Mouse (Mus musculus): Measurements from ENCODE around the gene Hspbp1.
A peak's percentile ranks its signal among the peaks of the same experiment; 100 is the strongest.

The Hspbp1 gene

GRCm38 (mm10) chr7:4684632-4685417 is at the start of gene Hspbp1:
Gene Hspbp1, minus strand, starts transcription at chr7:4685068.
- peak; percentile 95 for DNase-seq

- no peak for DNase-seq
Measured at GRCm38 (mm10) chr7:4732968-4733392, 48.1 kb upstream of the Hspbp1 start.

GRCm38 (mm10) chr7:4731090-4731489 is 46.2 kb upstream of the Hspbp1 start:
- no peak for DNase-seq

GRCm38 (mm10) chr7:4725169-4725568 is 40.3 kb upstream of the Hspbp1 start, which contains the start of gene Tmem150b:
Gene Tmem150b, minus strand, starts transcription at chr7:4725249.
- no peak for DNase-seq

- DNase-seq = no peak
Measured at GRCm38 (mm10) chr7:4724359-4724758, 39.5 kb upstream of the Hspbp1 start.

- DNase-seq = no peak
Measured at GRCm38 (mm10) chr7:4723508-4723907, 38.6 kb upstream of the Hspbp1 start.

- DNase-seq = no peak
Measured at GRCm38 (mm10) chr7:4719276-4719675, 34.4 kb upstream of the Hspbp1 start.

GRCm38 (mm10) chr7:4716955-4717354 is 32.1 kb upstream of the Hspbp1 start:
- no peak for DNase-seq

- DNase-seq = no peak
Measured at GRCm38 (mm10) chr7:4712594-4712993, 27.7 kb upstream of the Hspbp1 start.

- DNase-seq = no peak
Measured at GRCm38 (mm10) chr7:4705098-4705497, 20.2 kb upstream of the Hspbp1 start.

- no peak for DNase-seq
Measured at GRCm38 (mm10) chr7:4703195-4703594, 18.3 kb upstream of the Hspbp1 start.

DNA sequence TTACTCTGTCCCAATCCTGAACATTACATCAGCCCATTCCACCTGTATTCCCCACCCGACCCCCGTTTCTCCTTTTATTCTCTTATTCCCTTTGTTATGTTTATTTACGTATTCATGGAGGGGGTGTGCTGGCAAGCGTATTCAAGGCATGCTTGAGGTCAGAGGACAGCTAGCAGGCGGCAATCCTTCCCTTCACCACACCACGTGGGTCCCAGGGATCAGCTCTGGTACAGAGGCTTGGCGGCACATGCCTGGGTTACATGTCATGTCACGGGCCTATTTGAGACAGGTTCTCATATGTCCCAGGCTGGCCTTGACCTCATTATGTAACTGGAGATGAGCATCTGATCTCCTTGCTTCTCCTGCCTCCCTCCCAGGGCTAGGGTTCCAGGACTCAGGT is 17.5 kb upstream of the Hspbp1 start:
- DNase-seq = no peak

- DNase-seq = no peak
Measured at GRCm38 (mm10) chr7:4693004-4693403, 8.1 kb upstream of the Hspbp1 start.

- DNase-seq = peak; percentile 66
Measured at GRCm38 (mm10) chr7:4690951-4691653, 6.2 kb upstream of the Hspbp1 start.

DNA sequence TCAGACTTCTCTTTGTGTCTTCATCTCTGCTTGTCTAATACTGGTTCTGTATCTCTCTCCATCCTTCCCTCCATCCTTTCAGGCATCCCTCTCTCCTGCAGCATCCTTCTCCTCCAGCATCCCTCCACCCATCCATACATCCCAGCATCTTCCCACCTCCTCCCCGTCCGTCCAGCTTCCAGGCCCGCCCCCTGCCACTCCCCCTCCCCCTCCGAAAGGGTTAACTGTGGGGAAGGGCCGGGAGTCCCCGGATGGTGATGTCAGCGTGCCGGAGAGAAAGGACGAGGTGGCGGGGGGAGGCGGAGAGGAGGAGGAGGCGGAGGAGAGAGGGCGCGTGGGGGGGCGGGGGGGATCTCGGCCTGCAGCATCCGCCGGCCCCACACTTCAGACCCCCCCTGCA is 5.5 kb upstream of the Hspbp1 start, which contains the start of gene Brsk1:
Gene Brsk1, plus strand, starts transcription at position 218 of the 400 bp plus-strand sequence.
- DNase-seq = peak; percentile 89

DNA sequence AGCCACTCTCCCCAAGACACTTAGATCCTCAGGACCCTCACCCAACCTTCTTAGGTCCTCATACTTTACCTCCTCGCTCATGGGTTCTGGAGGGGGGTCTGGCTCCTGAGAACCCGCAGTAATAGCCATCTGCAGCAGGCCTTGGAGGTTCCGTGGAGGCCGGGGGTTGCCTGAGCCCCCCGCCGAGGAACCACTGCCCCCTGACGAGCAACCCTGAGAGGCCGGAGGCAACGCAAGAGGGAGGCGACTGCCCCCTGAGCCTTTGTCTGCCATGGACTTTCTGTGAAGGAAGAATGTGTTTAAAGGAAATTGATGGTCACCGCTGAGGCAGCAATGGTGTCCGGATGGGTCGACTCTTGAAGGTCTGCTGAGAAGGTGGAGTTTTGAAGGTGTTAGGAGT is 665 bp downstream of the Hspbp1 start:
- peak; percentile 60 for DNase-seq

DNA sequence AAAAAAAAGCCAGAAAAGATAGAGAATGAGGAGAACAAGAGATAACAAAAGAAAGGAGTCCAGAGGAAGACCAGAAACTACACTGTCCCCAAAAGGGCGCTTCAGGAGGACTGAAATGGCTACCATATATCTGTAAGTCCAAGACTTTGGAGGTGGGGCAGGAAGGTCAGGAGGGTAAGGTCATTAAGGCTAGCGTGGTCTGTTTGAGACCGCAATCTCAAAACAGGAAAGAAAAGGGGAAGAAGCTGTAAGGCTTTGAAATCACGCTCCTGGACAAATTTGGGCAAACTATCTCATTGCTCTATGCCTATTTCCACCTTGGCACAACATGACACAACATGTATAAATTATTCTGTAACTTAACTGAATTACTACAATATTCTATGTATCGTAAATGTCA is 1.6 kb downstream of the Hspbp1 start:
- no peak for DNase-seq

- no peak for DNase-seq
Measured at GRCm38 (mm10) chr7:4675200-4675599, 9.7 kb downstream of the Hspbp1 start.

- no peak for DNase-seq
Measured at GRCm38 (mm10) chr7:4674114-4674731, 10.6 kb downstream of the Hspbp1 start.

DNA sequence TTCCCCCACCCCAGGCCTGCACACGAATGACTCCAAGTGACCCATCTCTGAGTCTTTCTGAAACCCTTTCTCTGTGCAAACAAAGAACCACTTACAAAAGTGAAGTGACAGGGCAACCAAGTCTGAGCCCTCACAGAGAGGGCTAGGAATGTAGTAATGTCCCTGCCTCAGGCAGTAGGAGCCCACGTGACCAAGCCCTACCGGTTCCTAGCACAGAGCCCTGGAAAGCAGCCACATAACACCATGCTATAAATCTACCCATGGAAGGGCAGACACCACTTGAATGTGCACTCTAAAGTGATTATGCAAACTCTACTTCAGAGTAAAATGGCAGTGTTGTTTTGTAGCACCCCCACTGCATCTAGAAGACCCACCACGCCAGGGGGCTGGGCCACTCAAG is 12.9 kb downstream of the Hspbp1 start:
- DNase-seq = no peak

GRCm38 (mm10) chr7:4670655-4671255 is 14.1 kb downstream of the Hspbp1 start:
- DNase-seq = no peak

GRCm38 (mm10) chr7:4669156-4669555 is 15.7 kb downstream of the Hspbp1 start:
- no peak for DNase-seq

DNA sequence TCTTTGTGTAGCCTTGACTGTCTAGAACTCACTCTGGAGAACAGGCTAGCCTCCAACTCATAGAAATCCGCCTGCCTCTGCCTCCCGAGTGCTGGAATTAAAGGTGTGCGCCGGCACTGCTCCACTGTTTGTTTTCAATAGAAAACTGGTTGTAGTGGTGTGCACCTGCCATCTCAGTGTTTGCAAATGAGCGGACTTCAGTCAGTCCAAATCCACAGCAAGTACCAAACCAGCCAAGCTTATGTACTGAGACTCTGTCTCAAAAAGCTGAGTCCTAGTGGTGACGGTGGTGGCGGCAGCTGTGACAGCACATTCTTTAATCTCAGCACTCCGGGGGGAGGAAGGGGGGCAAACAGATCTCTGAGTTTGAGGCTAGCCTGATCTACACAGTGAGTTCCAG is 16.4 kb downstream of the Hspbp1 start:
- no peak for DNase-seq

Data from cerebellum, adult 11-12 months (tissue).